Mouse (Mus musculus) ES-E14 (cell line): ENCODE data around the gene Trim30c. TPM values are rescaled to one million over a fixed set of nuclear protein-coding genes. Genes with fewer than 3 reads are reported as not detected.
"Not testable (repeated sequence)": the region's sequence is repeated elsewhere in the genome, so short reads cannot be mapped to it uniquely, and the experiment has no call there.

Source experiments
- DNase-seq: peaks from one replicate; pipeline ENCODE4 v3.0.0-alpha.2; 2013; ENCODE audit warnings: low read depth, low spot score
- H3K27ac ChIP-seq: 2 replicates; pipeline ENCODE4 v1.5.1; 2012; ENCODE audit warnings: low read depth, mild to moderate bottlenecking, low read length, moderate library complexity, mixed read lengths; ENCODE audit not compliant: poor library complexity, insufficient read depth, severe bottlenecking
- H3K36me3 ChIP-seq: 2 replicates; pipeline ENCODE4 v1.6.1; 2012; ENCODE audit warnings: mild to moderate bottlenecking, low read length, moderate library complexity, mixed read lengths; ENCODE audit not compliant: control insufficient read depth, poor library complexity, insufficient read depth, severe bottlenecking
- H3K4me1 ChIP-seq, 2 experiments: fragments of 150-350 bp in 1 of 2; sonication (generic) in 1 of 2; 2 replicates each; pipeline ENCODE4 v1.6.1; 2012; ENCODE audit warnings: low read length in 2 of 2, mild to moderate bottlenecking in 1 of 2, mixed read lengths in 1 of 2; ENCODE audit not compliant: control insufficient read depth in 2 of 2, insufficient read depth in 2 of 2, poor library complexity in 1 of 2
- H3K4me3 ChIP-seq, 2 experiments: fragments of 150-350 bp in 1 of 2; sonication (generic) in 1 of 2; 2 replicates each; pipeline ENCODE4 v1.5.1; 2012; ENCODE audit warnings: low read length in 2 of 2, low read depth in 1 of 2, mild to moderate bottlenecking in 1 of 2, mixed read lengths in 1 of 2; ENCODE audit not compliant: insufficient read depth in 1 of 2, poor library complexity in 1 of 2, severe bottlenecking in 1 of 2
- H3K9ac ChIP-seq: 2 replicates; pipeline ENCODE4 v1.6.1; 2012; ENCODE audit warnings: low read depth, mild to moderate bottlenecking, low read length, mixed read lengths; ENCODE audit not compliant: poor library complexity, insufficient read depth, severe bottlenecking
- H3K9me3 ChIP-seq: fragments of 150-350 bp; sonication (generic); 2 replicates; pipeline ENCODE4 v1.6.1; 2012; ENCODE audit warnings: low read depth, mild to moderate bottlenecking, low read length; ENCODE audit not compliant: control insufficient read depth, insufficient read depth
- CHD2 ChIP-seq: IDR thresholded peaks from 2 replicates; pipeline ENCODE4 v1.6.1; 2014; ENCODE audit warnings: mild to moderate bottlenecking, low read depth, low read length, inconsistent platforms
- HCFC1 ChIP-seq: IDR thresholded peaks from 2 replicates; pipeline ENCODE4 v1.6.1; 2012; ENCODE audit warnings: low read length, inconsistent platforms, borderline replicate concordance; ENCODE audit not compliant: insufficient read depth
- MAFK ChIP-seq: IDR thresholded peaks from 2 replicates; pipeline ENCODE4 v1.6.1; 2014; ENCODE audit warnings: mild to moderate bottlenecking, low read depth, low read length, inconsistent platforms; ENCODE audit not compliant: insufficient read depth
- ZC3H11A ChIP-seq: IDR thresholded peaks from 2 replicates; pipeline ENCODE4 v1.6.1; 2012; ENCODE audit warnings: low read depth, mild to moderate bottlenecking, inconsistent platforms, low read length, borderline replicate concordance
- ZNF384 ChIP-seq: IDR thresholded peaks from 2 replicates; pipeline ENCODE4 v1.6.1; 2012; ENCODE audit warnings: low read depth, low read length, inconsistent platforms
- in situ Hi-C, 2 experiments: fragments of 600-800 bp; cut with MboI; formaldehyde crosslinking; loops; one replicate each; pipeline ENCODE4 v1.15.1; 2025; ENCODE audit warnings: low sequenced_read_pairs in 2 of 2, inconsistent platforms in 1 of 2; ENCODE audit not compliant: unreplicated experiment in 2 of 2
- total RNA-seq: library from RNA; depleted of rRNA; stranded (reverse); fragments of 300-350 nt; gene quantifications from 2 replicates; pipeline ENCODE4 v1.2.3, GENCODE M21; 2012; rRNA removed

Gene Trim30c
- total RNA-seq, 1 experiment, result not detected

DNA sequence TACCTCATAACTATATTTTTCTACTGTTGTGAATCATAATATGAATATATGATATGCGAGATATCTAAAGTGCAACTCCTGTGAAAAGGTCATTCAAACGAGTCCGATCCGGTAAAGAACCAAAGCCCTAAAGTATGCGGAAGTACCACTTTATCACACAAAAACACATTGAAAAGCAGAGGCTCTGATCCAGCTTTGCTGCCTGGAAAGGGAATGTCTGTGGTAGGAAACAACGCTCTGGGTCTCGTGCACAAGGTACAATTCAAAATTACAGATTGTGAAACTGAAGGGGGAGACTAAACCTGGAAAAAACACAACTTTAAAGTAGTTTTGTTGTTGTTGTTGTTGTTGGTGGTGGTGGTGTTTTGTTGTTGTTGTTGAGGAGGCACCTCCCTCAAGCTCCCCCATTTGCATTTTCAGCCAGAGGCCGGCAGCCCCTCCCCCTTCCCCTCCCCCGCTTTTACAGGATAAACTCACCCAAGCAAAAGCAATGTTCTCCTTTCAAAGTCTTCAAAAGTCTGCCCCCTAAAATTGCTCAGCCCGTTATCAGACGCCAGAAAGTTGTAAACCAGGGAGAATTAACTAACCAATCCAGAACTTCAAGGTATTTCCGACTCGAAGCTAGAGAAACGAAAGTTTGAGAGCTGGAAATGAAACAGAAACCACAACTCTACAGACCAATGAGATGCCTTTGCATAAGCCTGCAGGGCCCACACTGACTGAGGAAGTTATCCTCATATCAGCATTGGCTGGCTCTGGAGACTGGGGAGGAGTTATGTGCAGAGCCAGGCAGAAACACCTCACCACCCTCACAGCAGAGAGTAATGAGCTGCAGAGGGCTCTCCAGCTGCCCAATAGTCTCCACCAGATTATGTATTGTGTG is 47.7 kb downstream of the Trim30c start, which contains the start of gene Trim12c:
TSS of gene Trim12c (minus strand) at position 646 of the 883 bp plus-strand sequence.
- Histone ChIP-seq H3K4me3 (peak within 1 kb of the TSS; percentile 55 to 68), H3K4me1 (peaks cover 0 to 3% of the 10 kb centered on the region in 2 experiments; a peak in 1 of 4 replicates), H3K9ac (no peak within 1 kb of the TSS), H3K9me3 (no peaks in the 10 kb centered on the region), H3K36me3 (no peaks in the 10 kb centered on the region), H3K27ac (no peak within 1 kb of the TSS)
- TF ChIP-seq ZNF384 (no peak), MAFK (no peak), ZC3H11A (no peak), HCFC1 (no peak), CHD2 (no peak)
- peak; percentile 49 for DNase-seq
- in situ Hi-C loops, result no loop called here

GRCm38 (mm10) chr7:104348043-104348442 is 52.6 kb downstream of the Trim30c start:
- not testable (repeated sequence) for H3K4me1 ChIP-seq, H3K27ac ChIP-seq, H3K9ac ChIP-seq, H3K4me3 ChIP-seq, DNase-seq, H3K36me3 ChIP-seq, H3K9me3 ChIP-seq
- in situ Hi-C loops, result loop anchor here in 1 of 2 experiments (25.0 kb wide), 1 partner anchor 111 kb away; the partner anchor contains the start of gene Trim34a

DNA sequence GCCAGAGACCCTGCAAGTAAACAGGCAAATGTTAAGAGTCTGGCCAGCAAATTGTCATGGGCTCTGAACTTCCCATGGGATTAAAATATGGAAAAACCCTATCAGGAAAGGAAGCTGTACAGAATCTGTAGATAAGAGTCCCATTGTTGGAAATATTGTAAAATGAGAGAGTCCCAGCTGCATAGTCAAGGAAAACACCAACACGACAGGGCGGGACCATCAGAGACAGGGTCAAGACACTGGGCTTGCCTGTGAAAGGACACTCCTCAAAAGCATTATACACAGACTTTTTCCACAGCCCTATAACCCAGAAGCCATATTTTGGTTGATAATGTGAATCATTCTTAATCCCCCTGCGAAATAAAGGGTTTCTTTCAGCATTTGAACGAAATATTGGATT is 59.9 kb downstream of the Trim30c start:
- H3K27ac ChIP-seq, H3K9me3 ChIP-seq, DNase-seq, H3K4me1 ChIP-seq, H3K9ac ChIP-seq, H3K36me3 ChIP-seq, H3K4me3 ChIP-seq: not testable (repeated sequence)
- in situ Hi-C loops, result loop anchor here in 1 of 2 experiments (25.0 kb wide), 1 partner anchor 103 kb away; the partner anchor contains the start of gene Trim34a

DNA sequence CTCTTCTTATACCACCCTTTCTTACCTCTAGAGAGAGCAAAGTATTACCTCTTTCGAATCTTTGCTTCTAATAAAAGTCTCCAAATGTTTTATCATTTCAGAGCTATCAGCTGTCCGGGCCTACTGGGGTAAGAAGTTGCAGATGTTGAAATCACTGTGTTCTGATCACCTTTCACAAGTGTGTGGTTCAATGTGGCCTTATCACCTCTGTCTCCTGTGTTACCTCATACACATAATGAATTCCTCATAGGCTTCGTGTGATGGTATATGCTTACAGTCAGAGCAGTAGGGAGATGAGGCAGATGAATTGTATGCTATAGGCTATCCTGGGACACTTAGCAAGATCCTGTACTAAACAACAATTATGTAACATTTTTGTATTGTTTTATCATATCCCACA is 65.1 kb downstream of the Trim30c start:
- not testable (repeated sequence) for H3K4me1 ChIP-seq
- in situ Hi-C loops, result loop anchor here in 1 of 2 experiments (25.0 kb wide), 1 partner anchor 98 kb away; the partner anchor contains the start of gene Trim34a

More for the DNA sequence above, 65.1 kb downstream of the Trim30c start:
- H3K4me3 ChIP-seq, H3K9ac ChIP-seq, H3K36me3 ChIP-seq, H3K27ac ChIP-seq, H3K9me3 ChIP-seq, DNase-seq: not testable (repeated sequence)

Other genes starting within 250 kb of the Trim30c start
- gene Olfm5, start 236.0 kb downstream of the Trim30c start, total RNA-seq, result not detected in 2 replicates
- 0.04 and 0.05 TPM in 2 replicates for gene Olfr648, start 217.4 kb downstream of the Trim30c start, total RNA-seq
- gene Olfr649, start 204.9 kb downstream of the Trim30c start, total RNA-seq, result not detected in 2 replicates
- 73.9 and 86.1 TPM in 2 replicates for gene Trim6, start 182.0 kb downstream of the Trim30c start, total RNA-seq
- gene Trim34a, start 156.4 kb downstream of the Trim30c start, total RNA-seq, result 1.3 and 1.6 TPM in 2 replicates
- not detected in 2 replicates for gene Trim5, start 112.7 kb downstream of the Trim30c start, total RNA-seq
- gene Trim12a, start 85.4 kb downstream of the Trim30c start, total RNA-seq, result not detected in 2 replicates
- gene Trim34b, start 71.4 kb downstream of the Trim30c start, total RNA-seq, result 0.94 and 1.0 TPM in 2 replicates
- 2.5 and 2.9 TPM in 2 replicates for gene Trim12c, start 47.5 kb downstream of the Trim30c start, total RNA-seq
- gene Trim30b, start 31.0 kb downstream of the Trim30c start, total RNA-seq, result not detected in 2 replicates
- gene Trim30a, start 64.4 kb upstream of the Trim30c start, total RNA-seq, result 0.36 TPM in 1 of 2 replicates, not detected in the other
- gene Trim30d, start 107.0 kb upstream of the Trim30c start, total RNA-seq, result 0.11 and 0.13 TPM in 2 replicates
- gene Olfr651, start 149.3 kb upstream of the Trim30c start, total RNA-seq, result not detected in 2 replicates
- gene Olfr652, start 160.1 kb upstream of the Trim30c start, total RNA-seq, result not detected in 2 replicates
- not detected in 2 replicates for gene Olfr653, start 176.5 kb upstream of the Trim30c start, total RNA-seq
- gene Olfr654, start 186.2 kb upstream of the Trim30c start, total RNA-seq, result not detected in 2 replicates
- not detected in 2 replicates for gene Olfr655, start 200.9 kb upstream of the Trim30c start, total RNA-seq
- gene Olfr656, start 213.1 kb upstream of the Trim30c start, total RNA-seq, result not detected in 2 replicates
- not detected in 2 replicates for gene Olfr657, start 224.0 kb upstream of the Trim30c start, total RNA-seq
- 0.04 TPM in 1 of 2 replicates, not detected in the other for gene Olfr658, start 246.5 kb upstream of the Trim30c start, total RNA-seq